Mouse (Mus musculus) kidney, adult 2 months (tissue): ENCODE results near the gene Spen. TPM values are rescaled to one million over a fixed set of nuclear protein-coding genes. Genes with fewer than 3 reads are reported as not detected.

Source experiments
- DNase-seq: peaks from one replicate; pipeline ENCODE4 v3.0.0; 2021
- H3K27ac ChIP-seq: fragments of 200-500 bp; 2 replicates; pipeline ENCODE4 v1.5.1; 2012; ENCODE audit warnings: low read depth, low read length, control low read depth, inconsistent platforms; ENCODE audit not compliant: insufficient read depth
- H3K27me3 ChIP-seq: fragments of 200-500 bp; replicated peaks from 2 replicates; pipeline ENCODE4 v1.6.1; 2012; ENCODE audit warnings: mild to moderate bottlenecking, moderate library complexity, low read length, inconsistent platforms; ENCODE audit not compliant: control insufficient read depth, insufficient read depth
- H3K36me3 ChIP-seq: fragments of 200-500 bp; 2 replicates; pipeline ENCODE4 v1.6.1; 2012; ENCODE audit warnings: mild to moderate bottlenecking, moderate library complexity, low read length, inconsistent platforms; ENCODE audit not compliant: control insufficient read depth, insufficient read depth
- H3K4me1 ChIP-seq: fragments of 200-500 bp; 2 replicates; pipeline ENCODE4 v1.6.1; 2011; ENCODE audit warnings: low read length; ENCODE audit not compliant: control insufficient read depth, insufficient read depth
- H3K4me3 ChIP-seq: fragments of 200-500 bp; 2 replicates; pipeline ENCODE4 v1.5.1; 2011; ENCODE audit warnings: mild to moderate bottlenecking, low read depth, low read length, control low read depth; ENCODE audit not compliant: insufficient read depth
- CTCF ChIP-seq: fragments of 200-500 bp; conservative IDR thresholded peaks from 2 replicates; pipeline ENCODE4 v1.5.1; 2011; ENCODE audit warnings: low read depth, mild to moderate bottlenecking, control low read depth, low read length, moderate library complexity, mixed read lengths; ENCODE audit not compliant: insufficient read depth, insufficient read length
- POLR2A ChIP-seq: fragments of 200-500 bp; IDR thresholded peaks from one replicate; pipeline ENCODE4 v1.6.1; 2011; ENCODE audit warnings: low read depth, low read length, control low read depth
- WGBS: fragments of 180-500 bp; shearing (Covaris S2); methylation state at CpG from one replicate; pipeline ENCODE4 v1.1.7; 2018; 5-methylcytosine and 5-hydroxymethylcytosine counted together
- polyA plus RNA-seq: library from polyadenylated mRNA; depleted of rRNA; stranded (reverse); fragments of >200 nt; gene quantifications from 2 replicates; pipeline ENCODE4 v1.2.3, GENCODE M21; 2012

The Spen gene
- polyA plus RNA-seq, 1 experiment = 19.6 TPM

DNA sequence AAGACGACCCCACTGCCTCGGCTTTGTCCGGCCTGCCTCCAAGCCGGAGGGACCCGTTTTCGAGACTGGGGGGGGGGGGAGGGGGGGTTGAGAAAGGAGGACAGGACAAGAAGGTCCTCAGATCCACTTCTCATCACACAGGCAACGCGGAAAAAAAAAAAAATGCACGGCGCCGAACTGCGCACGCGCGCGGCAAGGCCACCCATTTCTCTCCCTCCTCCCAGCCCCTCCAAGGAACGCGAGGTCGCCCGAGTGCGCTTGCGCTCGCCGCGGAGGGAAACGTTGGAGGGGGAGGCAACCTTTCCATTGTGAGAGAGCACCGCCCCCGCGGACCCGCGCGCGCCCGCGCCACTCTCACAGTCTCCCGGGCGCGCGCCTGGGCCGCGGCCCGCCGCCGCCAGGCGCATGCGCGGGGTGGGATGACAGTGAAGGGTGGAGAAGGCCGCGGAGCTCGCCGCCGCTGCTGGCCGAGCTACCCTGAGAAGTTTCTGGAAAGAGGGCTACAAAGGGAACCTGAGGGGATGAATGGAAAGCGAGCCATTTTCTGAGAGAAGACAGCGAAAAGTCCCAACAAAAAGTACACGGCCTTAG is 7.4 kb upstream of the Spen start:
- Histone ChIP-seq H3K27ac (peak overlapping the region; percentile 100), H3K4me3 (peak overlapping the region; percentile 97), H3K4me1 (no peaks in the 10 kb centered on the region), H3K27me3 (no peaks in the 10 kb centered on the region), H3K36me3 (no peaks in the 10 kb centered on the region)
- WGBS = under 1% methylated on average over 54 of the region's 56 CpGs
- TF ChIP-seq CTCF = no peak
- peak; percentile 90 for TF ChIP-seq POLR2A
- DNase-seq = peak; percentile 100

DNA sequence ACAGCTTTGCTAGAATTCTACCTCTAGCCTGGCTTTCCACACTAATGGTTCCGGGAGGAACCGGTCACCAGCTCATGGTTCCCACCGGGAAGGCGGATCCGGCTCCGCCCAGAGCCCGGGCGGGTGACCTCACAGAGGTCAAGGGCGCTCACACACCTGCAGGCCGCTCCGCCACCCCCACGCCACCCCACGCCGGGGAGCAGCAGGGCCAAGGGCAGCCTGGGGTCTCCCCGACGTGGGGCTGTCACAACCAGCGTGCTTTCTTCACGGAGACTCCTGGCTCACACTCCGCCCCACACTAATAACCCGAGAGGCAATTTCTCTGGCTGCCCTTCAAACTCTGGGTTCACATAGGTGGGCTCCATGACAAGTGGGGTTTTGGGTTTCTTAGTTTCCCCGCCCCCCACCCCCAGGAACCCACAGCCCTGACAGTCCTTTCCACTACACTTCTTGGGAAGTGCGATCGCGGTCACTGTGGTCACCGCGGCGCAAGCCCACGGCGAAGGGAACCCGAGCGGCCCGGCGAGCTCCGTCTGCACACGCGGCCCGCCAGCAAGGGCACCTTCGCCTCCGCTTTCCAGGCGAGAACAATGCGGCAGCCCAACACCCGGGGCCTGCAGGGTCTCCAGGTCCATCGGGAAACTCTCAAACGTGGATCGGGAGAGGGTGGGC is 6.8 kb upstream of the Spen start:
- Histone ChIP-seq H3K27me3 (no peaks in the 10 kb centered on the region), H3K36me3 (no peaks in the 10 kb centered on the region), H3K4me3 (peak overlapping the region; percentile 67), H3K4me1 (no peaks in the 10 kb centered on the region), H3K27ac (peak overlapping the region; percentile 100)
- peak; percentile 93 for DNase-seq
- no peak for TF ChIP-seq CTCF
- under 1% methylated on average over 45 of the region's 45 CpGs for WGBS

DNA sequence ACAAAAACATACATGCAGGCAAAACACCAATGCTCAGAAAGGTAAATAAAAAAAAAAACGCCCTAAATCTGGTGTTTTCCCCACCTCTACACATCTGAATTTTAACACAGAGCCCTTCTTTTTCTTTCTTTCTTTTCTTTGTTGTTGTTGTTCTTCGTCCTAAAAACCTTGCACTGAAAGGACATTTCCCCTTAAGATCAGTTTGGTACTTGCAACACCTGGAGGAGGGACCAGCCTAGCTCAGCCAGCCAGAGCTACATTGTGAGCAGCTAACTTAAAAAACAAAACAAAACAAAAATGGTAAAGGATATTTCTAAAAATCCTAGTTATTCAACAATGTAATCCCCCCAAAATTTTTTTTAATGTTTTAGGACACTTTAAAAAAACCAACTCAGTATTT is 6.1 kb upstream of the Spen start:
- no peaks in the 10 kb centered on the region for H3K4me1 ChIP-seq
- WGBS = 40% methylated on average over 2 of the region's 2 CpGs
- peak; percentile 36 for DNase-seq
- no peak for TF ChIP-seq CTCF
- H3K27me3 ChIP-seq = no peaks in the 10 kb centered on the region
- no peak overlapping the region for H3K4me3 ChIP-seq
- no peaks in the 10 kb centered on the region for H3K36me3 ChIP-seq
- peak overlapping the region; percentile 58; the same call in 1 of the 2 replicates for H3K27ac ChIP-seq

DNA sequence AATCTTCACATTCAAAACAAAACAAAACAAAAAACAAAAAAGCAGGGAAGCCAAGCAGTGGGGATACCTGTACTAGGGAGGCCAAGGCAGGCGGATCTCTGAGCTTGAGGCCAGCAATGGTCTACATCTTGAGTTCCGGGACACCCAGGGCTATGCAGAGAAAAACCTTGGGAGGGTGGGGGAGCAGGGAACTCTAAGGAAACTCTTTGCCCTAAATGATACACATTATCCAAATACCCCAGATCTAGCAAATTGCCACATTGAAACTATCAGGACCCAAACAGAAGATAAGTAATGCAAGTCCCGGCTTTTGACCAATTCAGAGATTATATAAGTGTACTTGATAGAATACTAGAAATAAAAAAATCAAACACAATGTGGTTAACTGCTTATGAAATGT is 5.2 kb upstream of the Spen start:
- DNase-seq = no peak
- H3K27me3 ChIP-seq = no peaks in the 10 kb centered on the region
- no peaks in the 10 kb centered on the region for H3K4me1 ChIP-seq
- H3K4me3 ChIP-seq = no peak overlapping the region
- no peaks in the 10 kb centered on the region for H3K36me3 ChIP-seq
- WGBS = 90% methylated on average over 3 of the region's 3 CpGs
- no peak overlapping the region for H3K27ac ChIP-seq
- TF ChIP-seq CTCF (no peak), POLR2A (no peak)

DNA sequence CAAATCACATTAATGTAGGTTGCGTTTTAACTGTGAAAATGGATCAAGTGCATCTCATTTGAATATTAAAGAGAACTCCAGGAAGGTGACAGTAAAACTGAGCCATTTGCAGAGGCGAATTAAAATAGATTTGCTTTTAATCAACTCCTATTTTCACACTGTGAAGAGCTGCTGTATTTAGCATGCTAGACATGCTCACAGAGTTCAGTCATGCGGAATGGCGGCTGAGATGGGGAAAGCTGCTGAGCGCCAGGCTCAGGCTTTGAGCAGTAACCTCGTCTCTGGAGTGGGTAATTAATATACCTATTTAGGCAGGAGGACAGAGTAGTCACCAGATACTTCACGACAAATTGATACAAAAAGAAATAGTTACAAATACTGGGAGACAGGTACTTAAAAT is 3.5 kb upstream of the Spen start:
- 24% methylated on average over 7 of the region's 7 CpGs for WGBS
- H3K4me3 ChIP-seq = no peak overlapping the region
- TF ChIP-seq CTCF = no peak
- no peak overlapping the region for H3K27ac ChIP-seq
- H3K27me3 ChIP-seq = no peaks in the 10 kb centered on the region
- H3K4me1 ChIP-seq = no peaks in the 10 kb centered on the region; the same call in 1 of the 2 replicates
- no peaks in the 10 kb centered on the region for H3K36me3 ChIP-seq
- DNase-seq = peak; percentile 70

DNA sequence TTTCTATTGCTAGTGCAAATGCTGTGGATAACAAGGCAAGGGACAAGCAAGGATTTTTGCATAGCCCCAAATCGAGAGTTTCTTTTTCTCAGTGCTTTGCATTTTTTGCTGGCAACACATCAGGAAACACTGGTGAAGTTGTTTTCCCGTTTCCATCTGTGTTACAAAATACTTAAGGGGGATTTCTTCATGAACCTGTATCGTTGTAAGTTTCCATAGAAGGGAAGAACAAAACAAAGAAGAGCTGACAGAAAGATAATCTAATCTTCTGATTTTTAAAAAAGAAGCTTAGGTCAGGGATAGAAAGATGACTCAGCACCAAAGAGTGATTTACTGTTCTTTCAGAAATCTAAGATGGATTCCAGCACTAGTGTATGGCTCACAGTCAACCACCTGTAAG is 2.4 kb upstream of the Spen start:
- H3K36me3 ChIP-seq = no peaks in the 10 kb centered on the region
- TF ChIP-seq CTCF = no peak
- no peak for TF ChIP-seq POLR2A
- no peak overlapping the region for H3K4me3 ChIP-seq
- WGBS = 49% methylated on average over 3 of the region's 3 CpGs
- H3K4me1 ChIP-seq = no peaks in the 10 kb centered on the region; the same call in 1 of the 2 replicates
- no peak for DNase-seq
- H3K27me3 ChIP-seq = no peaks in the 10 kb centered on the region
- H3K27ac ChIP-seq = no peak overlapping the region

DNA sequence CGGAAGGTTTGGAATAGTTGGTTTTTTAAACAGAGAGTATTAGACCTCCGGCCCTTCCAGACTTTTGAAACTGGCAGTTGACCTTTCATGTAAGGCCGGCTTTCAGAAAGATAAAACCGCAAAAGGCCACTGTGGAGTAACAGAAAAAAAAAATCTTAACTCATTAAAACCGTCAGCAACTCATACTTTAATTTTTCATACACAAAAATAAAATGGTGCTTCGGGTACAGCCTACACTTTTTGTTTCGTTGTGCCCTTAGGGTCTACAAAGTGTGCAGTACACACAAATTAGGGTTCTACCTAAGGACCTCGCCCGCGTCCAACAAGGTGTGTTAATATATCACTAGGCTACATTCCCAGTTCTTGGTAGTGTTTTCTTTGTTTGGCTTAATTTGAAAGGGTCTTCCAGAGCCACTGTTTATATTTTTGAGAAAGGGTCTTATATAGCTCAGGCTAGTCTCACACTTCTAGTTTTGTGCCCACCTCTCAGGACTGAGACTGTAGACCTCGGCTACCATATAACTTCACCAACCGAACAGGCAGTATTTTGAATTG is 893 bp upstream of the Spen start:
- DNase-seq = peak; percentile 40
- H3K4me3 ChIP-seq = peak overlapping the region; percentile 47; the same call in 1 of the 2 replicates
- WGBS = 19% methylated on average over 12 of the region's 12 CpGs
- H3K36me3 ChIP-seq = no peaks in the 10 kb centered on the region
- TF ChIP-seq POLR2A (no peak), CTCF (no peak)
- H3K27me3 ChIP-seq = no peaks in the 10 kb centered on the region
- no peaks in the 10 kb centered on the region; the same call in 1 of the 2 replicates for H3K4me1 ChIP-seq
- peak overlapping the region; percentile 92 for H3K27ac ChIP-seq
